Mouse (Mus musculus) retina, postnatal 1 day (tissue): ENCODE results near the gene Erc1.
"Not testable (repeated sequence)": the region's sequence is repeated elsewhere in the genome, so short reads cannot be mapped to it uniquely, and the experiment has no call there.

Experiments
- DNase-seq: peaks from one replicate; pipeline ENCODE4 v3.0.0-alpha.2; 2012

Gene Erc1

DNA sequence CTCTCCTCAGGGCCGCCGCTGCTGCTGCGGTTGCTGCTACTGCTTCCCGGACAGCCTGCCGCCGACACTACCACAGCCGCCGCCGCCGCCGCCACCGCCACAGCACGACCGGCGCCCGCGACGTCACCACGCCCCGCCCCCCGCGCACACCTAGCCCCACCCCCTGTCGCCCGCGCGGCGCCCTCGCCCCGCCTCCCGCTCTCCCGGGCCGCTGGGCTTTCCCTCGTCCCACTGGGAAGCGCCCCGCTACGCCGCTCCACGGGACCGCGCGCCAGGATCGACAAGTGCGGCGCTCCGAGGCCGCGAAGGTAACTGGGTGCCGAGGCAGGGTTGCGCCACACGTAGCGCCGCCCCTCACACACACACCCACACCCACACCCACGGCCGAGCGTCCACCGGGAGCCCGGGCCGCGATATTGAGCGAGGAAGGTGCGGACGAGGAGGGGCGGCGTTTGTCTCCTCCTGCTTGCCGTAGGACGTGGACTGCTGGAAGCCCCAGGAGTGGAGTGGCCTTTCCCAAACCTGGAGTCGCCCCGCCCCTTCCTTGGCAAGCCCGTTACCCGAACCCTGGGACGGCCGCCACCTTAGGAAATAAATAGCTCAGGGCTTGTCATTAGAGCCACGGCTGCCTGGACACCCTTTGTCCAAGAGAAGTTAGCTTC, at the start of gene Erc1:
Erc1 (minus strand) TSS at position 134 of the 662 bp plus-strand sequence.
- DNase-seq = peak; percentile 96

GRCm38 (mm10) chr6:119892711-119893110, 44.7 kb upstream of the Erc1 start:
- no peak for DNase-seq

DNA sequence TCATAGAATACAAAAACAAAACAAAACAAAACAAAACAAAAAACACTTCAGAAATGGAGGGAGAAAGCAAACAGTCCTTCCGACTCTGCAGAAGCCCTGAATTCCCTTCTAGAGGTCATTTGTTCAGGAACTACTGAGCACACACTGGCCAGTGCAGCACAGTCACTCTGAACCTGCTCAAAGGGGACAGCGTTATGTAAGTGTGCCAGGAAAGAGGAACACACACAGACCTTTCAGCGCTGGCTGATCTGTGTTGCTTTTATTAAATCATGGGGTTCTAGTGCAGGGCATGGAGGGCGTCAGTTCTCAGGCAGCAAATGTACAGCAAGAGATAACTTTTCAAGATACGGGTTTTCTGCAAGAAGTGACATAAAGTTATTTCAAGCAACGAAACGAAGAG, 35.2 kb upstream of the Erc1 start:
- no peak for DNase-seq

- no peak for DNase-seq
Observed at GRCm38 (mm10) chr6:119864341-119865034, 16.5 kb upstream of the Erc1 start.

GRCm38 (mm10) chr6:119861519-119861918, 13.6 kb upstream of the Erc1 start:
- peak; percentile 35 for DNase-seq

DNA sequence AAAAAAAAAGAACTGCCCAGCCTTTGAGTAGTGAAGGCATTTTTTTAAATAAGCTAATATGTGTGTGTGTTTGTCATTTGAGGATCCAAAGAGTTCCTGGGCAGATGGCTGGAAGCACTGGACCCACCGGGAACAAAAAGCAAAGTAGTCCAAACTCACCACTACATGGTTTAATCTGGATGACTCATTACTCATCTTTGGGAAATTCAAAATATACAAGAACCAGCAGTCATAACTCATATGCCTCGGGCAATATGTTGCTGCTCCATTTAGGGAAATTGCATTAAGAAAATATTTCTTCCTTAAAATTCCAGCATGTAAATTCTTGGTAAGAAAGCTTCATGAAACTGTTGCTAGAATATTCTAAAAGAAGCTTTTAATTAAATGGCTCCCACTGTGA, 12.3 kb upstream of the Erc1 start:
- no peak for DNase-seq

DNA sequence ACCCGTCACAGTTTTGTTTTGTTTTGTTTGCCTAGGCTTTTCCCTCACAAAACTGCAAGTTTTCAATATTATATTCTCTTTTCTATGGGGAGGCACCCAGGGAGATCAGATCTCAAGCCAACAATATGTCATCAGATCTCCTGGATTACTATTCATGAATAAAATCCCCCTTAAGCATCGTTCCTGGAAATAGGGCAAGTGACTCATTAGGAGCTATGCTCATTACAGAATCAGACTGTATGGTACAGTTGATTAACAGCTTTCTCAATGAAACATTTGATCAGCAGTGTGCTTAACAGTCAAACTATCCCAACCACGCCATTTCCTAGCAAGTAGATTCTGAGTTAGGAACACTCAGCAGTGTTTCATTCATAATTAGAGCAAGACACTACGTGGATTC, 7.5 kb upstream of the Erc1 start:
- peak; percentile 39 for DNase-seq

GRCm38 (mm10) chr6:119854156-119854555, 6.2 kb upstream of the Erc1 start:
- no peak for DNase-seq

DNA sequence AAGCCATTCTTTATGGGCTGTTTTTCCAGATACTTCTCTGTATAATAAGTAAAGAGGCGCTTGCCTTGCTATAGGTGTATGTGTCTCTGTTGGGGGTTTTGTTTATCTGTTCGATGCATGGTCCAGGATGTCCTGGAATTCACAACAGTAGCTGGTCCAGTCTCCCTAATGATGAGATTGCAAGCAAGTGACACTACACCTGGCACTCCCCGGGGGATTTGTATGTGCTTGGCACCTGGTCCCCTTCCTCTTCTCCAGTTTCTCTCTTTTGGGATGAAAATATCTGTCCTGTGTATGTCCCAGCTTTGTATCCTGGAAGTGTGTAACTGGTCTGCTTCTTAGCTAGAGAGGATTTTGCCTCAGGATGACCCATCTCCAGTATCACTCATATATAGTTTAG, 1.9 kb upstream of the Erc1 start:
- DNase-seq = no peak

GRCm38 (mm10) chr6:119849348-119849709, 1.4 kb upstream of the Erc1 start:
- no peak for DNase-seq

DNA sequence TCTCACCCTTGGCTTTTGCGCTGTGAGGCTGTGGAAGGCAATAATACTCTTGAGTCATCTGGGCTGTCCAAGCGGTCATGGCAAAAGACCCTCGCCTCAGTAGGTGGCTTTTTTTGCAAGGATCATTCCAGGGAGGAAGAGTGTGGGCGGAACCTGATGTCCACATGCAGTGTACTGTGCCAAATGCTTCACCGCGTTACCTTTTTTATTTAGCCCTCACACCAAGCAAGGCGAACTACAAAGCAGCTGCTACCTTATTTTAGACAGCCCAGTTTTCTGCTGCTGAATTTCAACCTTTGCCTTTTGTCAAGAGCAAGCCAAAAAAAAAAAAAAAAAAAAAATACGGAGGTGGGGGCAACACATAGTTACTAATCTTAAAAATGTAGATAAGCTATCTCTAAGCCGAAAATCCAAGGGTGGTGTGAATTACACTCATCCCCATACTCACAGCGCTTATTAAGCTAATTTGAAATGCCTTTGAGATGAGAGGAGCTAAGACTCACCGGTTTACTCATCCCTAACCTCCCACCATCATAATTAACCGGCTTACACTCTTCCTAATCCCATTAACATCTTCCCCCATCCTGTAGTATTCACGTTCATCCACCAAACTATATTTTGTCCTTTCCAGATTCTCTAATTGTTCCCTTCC, 855 bp upstream of the Erc1 start:
- DNase-seq = peak; percentile 84

- no peak for DNase-seq
Observed at GRCm38 (mm10) chr6:119847518-119848033, 391 bp downstream of the Erc1 start.

GRCm38 (mm10) chr6:119846751-119847517, 1.0 kb downstream of the Erc1 start:
- DNase-seq = peak; percentile 11

GRCm38 (mm10) chr6:119829951-119830350, 18.0 kb downstream of the Erc1 start:
- no peak for DNase-seq

DNA sequence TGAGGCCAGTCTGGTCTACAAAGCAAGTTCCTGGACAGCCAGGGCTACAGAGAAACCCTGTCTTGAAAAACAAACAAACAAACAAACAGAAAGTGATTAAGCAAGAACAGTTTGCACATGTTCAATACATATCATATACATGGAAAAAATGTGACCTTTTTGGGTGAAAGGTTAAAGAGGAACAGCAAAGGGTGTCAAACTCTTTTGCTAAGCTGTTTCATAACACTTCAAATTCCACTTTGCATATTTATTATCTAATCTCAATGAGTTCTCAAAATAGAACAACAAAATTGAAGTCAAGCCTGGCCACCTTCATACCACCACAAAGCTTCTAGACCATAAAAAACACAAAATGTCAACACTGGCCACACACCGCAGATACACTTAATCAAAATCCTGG, 19.8 kb downstream of the Erc1 start:
- DNase-seq = no peak

GRCm38 (mm10) chr6:119826701-119827100, 21.3 kb downstream of the Erc1 start:
- no peak for DNase-seq

GRCm38 (mm10) chr6:119822216-119822615, 25.8 kb downstream of the Erc1 start:
- no peak for DNase-seq

GRCm38 (mm10) chr6:119821158-119821557, 26.8 kb downstream of the Erc1 start:
- no peak for DNase-seq

DNA sequence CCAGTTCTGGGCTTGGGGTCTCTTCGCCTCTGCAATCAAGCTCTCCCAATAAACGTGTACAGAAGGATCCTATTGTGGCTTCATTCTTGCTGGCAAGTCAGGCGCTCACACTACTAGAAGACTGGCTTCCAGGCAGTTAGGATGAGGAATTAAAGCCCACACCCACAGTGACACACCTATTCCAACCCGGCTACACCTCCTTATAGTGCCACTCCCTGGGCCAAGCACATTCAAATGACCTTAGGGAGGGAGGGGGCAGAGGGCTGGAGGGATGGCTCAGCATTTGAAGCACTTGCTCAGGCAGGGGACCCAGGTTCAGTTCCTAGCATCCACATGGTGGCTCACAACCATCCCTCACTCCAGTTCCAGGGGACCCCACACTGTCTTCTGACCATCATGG, 29.4 kb downstream of the Erc1 start:
- no peak for DNase-seq

GRCm38 (mm10) chr6:119815426-119815825, 32.5 kb downstream of the Erc1 start:
- no peak for DNase-seq

DNA sequence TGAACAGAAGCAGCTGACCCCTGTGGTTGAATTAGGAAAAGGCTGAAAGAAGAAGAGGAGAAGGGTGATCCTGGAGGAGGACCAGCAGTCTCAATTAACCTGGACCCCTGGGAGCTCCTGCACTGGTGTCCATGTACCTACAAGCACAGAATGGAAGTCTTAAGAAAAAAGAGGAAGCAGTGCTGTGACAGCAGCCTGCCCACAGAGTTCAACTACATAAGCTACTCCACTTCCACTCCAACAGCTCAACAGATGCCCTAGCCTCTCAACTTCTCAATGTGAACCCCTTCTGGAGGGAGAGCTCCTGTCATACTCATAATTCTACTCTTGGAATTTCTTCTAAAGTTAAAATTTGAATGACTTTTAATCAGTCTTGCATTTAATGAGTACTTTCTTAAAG, 34.9 kb downstream of the Erc1 start:
- DNase-seq = not testable (repeated sequence)

DNA sequence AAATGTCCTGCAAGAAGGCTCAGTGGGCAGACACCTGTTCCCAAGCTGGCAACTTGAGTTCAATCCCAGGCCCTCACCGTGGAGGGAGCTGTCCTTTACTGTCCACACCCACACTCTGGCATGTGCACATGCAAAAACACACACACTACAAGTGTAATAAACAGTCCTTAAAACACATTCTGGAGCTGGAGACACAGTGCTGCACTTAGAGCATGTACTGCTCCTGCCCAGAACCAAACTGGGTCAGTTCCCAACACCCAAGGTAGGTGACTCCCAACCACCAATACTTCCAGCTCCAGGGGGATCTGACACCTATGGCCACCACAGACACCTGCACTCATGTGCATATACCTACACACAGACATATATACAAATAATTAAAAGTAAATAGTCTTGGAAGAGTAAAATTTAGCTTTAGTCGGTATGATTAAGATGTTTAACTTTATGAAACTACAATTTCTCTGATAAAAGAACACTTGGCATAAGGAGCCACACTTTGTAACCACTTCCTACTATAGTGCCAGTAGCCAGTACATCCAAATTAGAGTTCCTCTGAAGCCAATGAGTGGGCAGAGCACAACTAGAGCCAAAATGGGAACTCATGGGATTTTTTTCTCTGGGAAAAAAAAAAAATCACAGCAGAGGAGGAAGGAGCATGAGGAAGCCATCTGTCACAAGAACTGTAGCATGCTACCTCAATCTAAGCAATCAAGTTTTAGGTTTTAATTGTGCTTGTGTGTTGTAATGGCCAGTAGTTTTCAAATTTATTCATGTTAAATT, 39.1 kb downstream of the Erc1 start:
- no peak for DNase-seq
